Mouse (Mus musculus) cerebellum, adult 2 months (tissue): ENCODE data around the gene Tmem59. TPM values are rescaled to one million over a fixed set of nuclear protein-coding genes. Genes with fewer than 3 reads are reported as not detected.

Source experiments
- DNase-seq, 2 experiments: peaks; one replicate each; pipeline ENCODE4 v3.0.0; 2021
- H3K27ac ChIP-seq: fragments of 200-500 bp; 2 replicates; pipeline ENCODE4 v1.5.1; 2012; ENCODE audit warnings: low read length, control low read depth, inconsistent platforms; ENCODE audit not compliant: insufficient read depth
- H3K27me3 ChIP-seq: fragments of 200-500 bp; 2 replicates; pipeline ENCODE4 v1.6.1; 2012; ENCODE audit warnings: inconsistent platforms, mild to moderate bottlenecking, low read length, moderate library complexity; ENCODE audit not compliant: control insufficient read depth, insufficient read depth
- H3K4me1 ChIP-seq: fragments of 200-500 bp; 2 replicates; pipeline ENCODE4 v1.6.1; 2011; ENCODE audit warnings: low read length; ENCODE audit not compliant: control insufficient read depth, insufficient read depth
- H3K4me3 ChIP-seq: fragments of 200-500 bp; replicated peaks from 2 replicates; pipeline ENCODE3; 2011; ENCODE audit warnings: mild to moderate bottlenecking, low read depth, low read length, control low read depth; ENCODE audit not compliant: insufficient read depth
- CTCF ChIP-seq: fragments of 200-500 bp; IDR thresholded peaks from 2 replicates; pipeline ENCODE4 v1.5.1; 2011; ENCODE audit warnings: low read depth, mild to moderate bottlenecking, control low read depth, low read length, moderate library complexity, borderline replicate concordance; ENCODE audit not compliant: insufficient read depth
- POLR2A ChIP-seq: fragments of 200-500 bp; IDR thresholded peaks from 2 replicates; pipeline ENCODE4 v1.6.1; 2011; ENCODE audit warnings: low read length, control low read depth, borderline replicate concordance; ENCODE audit not compliant: insufficient read depth
- WGBS: fragments of 180-500 bp; shearing (Covaris S2); methylation state at CpG from one replicate; pipeline ENCODE4 v1.1.7; 2018; 5-methylcytosine and 5-hydroxymethylcytosine counted together
- polyA plus RNA-seq: library from polyadenylated mRNA; depleted of rRNA; stranded (reverse); fragments of >200 nt; gene quantifications from 2 replicates; pipeline ENCODE4 v1.2.3, GENCODE M21; 2012

The Tmem59 gene
- polyA plus RNA-seq, 1 experiment: 258 TPM

- no peak overlapping the region for H3K4me3 ChIP-seq
- WGBS: 22% methylated on average over 9 of the region's 9 CpGs
- peak; percentile 83 for TF ChIP-seq CTCF
- no peak for TF ChIP-seq POLR2A
- peak; percentile 78 to 79 for DNase-seq
- no peak overlapping the region for H3K27ac ChIP-seq
- H3K27me3 ChIP-seq: no peaks in the 10 kb centered on the region
- no peaks in the 10 kb centered on the region for H3K4me1 ChIP-seq
These were observed 14.2 kb upstream of the Tmem59 start for GRCm38 (mm10) chr4:107163756-107164587.

- H3K27ac ChIP-seq: no peak overlapping the region
- WGBS: 83% methylated on average over 5 of the region's 5 CpGs
- TF ChIP-seq CTCF (no peak), POLR2A (no peak)
- H3K27me3 ChIP-seq: no peaks in the 10 kb centered on the region
- DNase-seq: no peak
- no peaks in the 10 kb centered on the region for H3K4me1 ChIP-seq
- H3K4me3 ChIP-seq: no peak overlapping the region
These were observed 11.5 kb upstream of the Tmem59 start for GRCm38 (mm10) chr4:107166700-107167099.

GRCm38 (mm10) chr4:107167798-107168197 lies 10.4 kb upstream of the Tmem59 start:
- Histone ChIP-seq H3K27ac (no peak overlapping the region), H3K27me3 (no peaks in the 10 kb centered on the region), H3K4me3 (no peak overlapping the region), H3K4me1 (no peaks in the 10 kb centered on the region)
- DNase-seq: no peak
- 92% methylated on average over 5 of the region's 5 CpGs for WGBS
- TF ChIP-seq POLR2A (no peak), CTCF (no peak)

- Histone ChIP-seq H3K4me1 (peaks cover 3% of the 10 kb centered on the region; the same call in 1 of the 2 replicates), H3K27me3 (no peaks in the 10 kb centered on the region), H3K4me3 (peak overlapping the region; percentile 94), H3K27ac (no peak overlapping the region)
- TF ChIP-seq POLR2A (no peak), CTCF (no peak)
- no peak for DNase-seq
- 47% methylated on average over 11 of the region's 11 CpGs for WGBS
These were observed 693 bp upstream of the Tmem59 start for GRCm38 (mm10) chr4:107177506-107177905.

- Histone ChIP-seq H3K27me3 (no peaks in the 10 kb centered on the region), H3K27ac (peak within 1 kb of the TSS; percentile 84), H3K4me3 (peak within 1 kb of the TSS; percentile 94), H3K4me1 (peaks cover 3% of the 10 kb centered on the region; the same call in 1 of the 2 replicates)
- peak; percentile 56 to 62 for DNase-seq
- under 1% methylated on average over 47 of the region's 47 CpGs for WGBS
- TF ChIP-seq POLR2A (no peak), CTCF (no peak)
These were observed 761 bp downstream of the Tmem59 start, which contains the start of gene Tceanc2 for GRCm38 (mm10) chr4:107178830-107179490. Gene Tceanc2 (minus strand): TSS chr4:107179116.

- under 1% methylated on average over 8 of the region's 8 CpGs for WGBS
- Histone ChIP-seq H3K27ac (no peak overlapping the region), H3K4me1 (peaks cover 3% of the 10 kb centered on the region; the same call in 1 of the 2 replicates), H3K27me3 (no peaks in the 10 kb centered on the region), H3K4me3 (peak overlapping the region; percentile 94)
- TF ChIP-seq CTCF: no peak
- TF ChIP-seq POLR2A: no peak
- DNase-seq: peak in 1 of 2 experiments; percentile 9
These were observed 1.4 kb downstream of the Tmem59 start for GRCm38 (mm10) chr4:107179561-107179960.

- H3K4me3 ChIP-seq: no peak overlapping the region
- H3K4me1 ChIP-seq: peaks cover 3% of the 10 kb centered on the region; the same call in 1 of the 2 replicates
- H3K27me3 ChIP-seq: no peaks in the 10 kb centered on the region
- TF ChIP-seq POLR2A: no peak
- no peak for TF ChIP-seq CTCF
- no peak for DNase-seq
- H3K27ac ChIP-seq: no peak overlapping the region
These were observed 2.5 kb downstream of the Tmem59 start for GRCm38 (mm10) chr4:107180746-107181145.
